Mouse (Mus musculus) mouse embryonic stem cell (cell line): Measurements from ENCODE around the gene Hypk.
"Not testable (repeated sequence)": the region's sequence is repeated elsewhere in the genome, so short reads cannot be mapped to it uniquely, and the experiment has no call there.

Experiments used
- in situ Hi-C, 2 experiments: fragments of 300-500 bp; cut with MboI; formaldehyde crosslinking; loops; 1 replicate in 1 of 2; 3 replicates in 1 of 2; pipeline ENCODE4 v1.14.3; 2019 to 2020; ENCODE audit warnings: low sequenced_read_pairs in 2 of 2, low pct_unique_long_range_greater_than_20kb in 1 of 2, mixed read lengths in 1 of 2; ENCODE audit not compliant: unreplicated experiment in 1 of 2

The Hypk gene

GRCm38 (mm10) chr2:121477491-121478266 lies 24.6 kb downstream of the Hypk start:
- in situ Hi-C loops, result loop anchor here in 1 of 2 experiments (5.0 kb wide), 1 partner anchor 40 kb away; no protein-coding TSS in a partner anchor

- in situ Hi-C loops, result no loop called here
Measured at GRCm38 (mm10) chr2:121480498-121480897, 27.4 kb downstream of the Hypk start.

- in situ Hi-C loops, result not testable (repeated sequence)
Measured at GRCm38 (mm10) chr2:121480916-121481315, 27.8 kb downstream of the Hypk start.

GRCm38 (mm10) chr2:121483576-121483975 lies 30.5 kb downstream of the Hypk start:
- in situ Hi-C loops, result no loop called here

- in situ Hi-C loops, result not testable (repeated sequence)
Measured at GRCm38 (mm10) chr2:121484403-121484802, 31.3 kb downstream of the Hypk start.

GRCm38 (mm10) chr2:121501550-121501949 lies 48.5 kb downstream of the Hypk start:
- in situ Hi-C loops, result not testable (repeated sequence)

- in situ Hi-C loops, result not testable (repeated sequence)
Measured at GRCm38 (mm10) chr2:121505942-121506882, 53.1 kb downstream of the Hypk start, which contains the start of the genes Mfap1a and Wdr76. TSS of gene Mfap1a (minus strand) at chr2:121506665. TSS of gene Wdr76 (plus strand) at chr2:121506723.

GRCm38 (mm10) chr2:121507173-121507950 lies 54.3 kb downstream of the Hypk start:
- in situ Hi-C loops, result no loop called here

GRCm38 (mm10) chr2:121507951-121508330 lies 54.9 kb downstream of the Hypk start:
- in situ Hi-C loops, result no loop called here
